Mouse (Mus musculus) ES-Bruce4 (cell line): Measurements from ENCODE around the gene Ammecr1. TPM values are rescaled to one million over a fixed set of nuclear protein-coding genes. Genes with fewer than 3 reads are reported as not detected.

Experiments used
- H3K27ac ChIP-seq: 2 replicates; pipeline ENCODE4 v1.5.1; 2012; ENCODE audit warnings: low read length, inconsistent platforms; ENCODE audit not compliant: insufficient read depth
- H3K27me3 ChIP-seq: 2 replicates; pipeline ENCODE4 v1.6.1; 2012; ENCODE audit warnings: mild to moderate bottlenecking, low read length, inconsistent platforms; ENCODE audit not compliant: control insufficient read depth, poor library complexity, insufficient read depth, severe bottlenecking
- H3K36me3 ChIP-seq: 2 replicates; pipeline ENCODE4 v1.6.1; 2012; ENCODE audit warnings: inconsistent platforms, mild to moderate bottlenecking, low read length, moderate library complexity; ENCODE audit not compliant: control insufficient read depth, poor library complexity, insufficient read depth, severe bottlenecking
- H3K4me1 ChIP-seq: one replicate; pipeline ENCODE4 v1.8.1; 2011; ENCODE audit warnings: low read length; ENCODE audit not compliant: control insufficient read depth, insufficient read depth
- H3K4me3 ChIP-seq: 2 replicates; pipeline ENCODE4 v1.5.1; 2011; ENCODE audit warnings: low read depth, mild to moderate bottlenecking, low read length
- H3K9ac ChIP-seq: 2 replicates; pipeline ENCODE4 v1.6.1; 2012; ENCODE audit warnings: low read depth, mild to moderate bottlenecking, inconsistent platforms; ENCODE audit not compliant: poor library complexity, severe bottlenecking
- H3K9me3 ChIP-seq: replicated peaks from 2 replicates; pipeline ENCODE4 v1.6.1; 2012; ENCODE audit warnings: mild to moderate bottlenecking, low read length, inconsistent platforms; ENCODE audit not compliant: control insufficient read depth, poor library complexity, insufficient read depth, severe bottlenecking
- CTCF ChIP-seq: IDR thresholded peaks from one replicate; pipeline ENCODE4 v1.8.1; 2011; ENCODE audit warnings: low read depth, low read length
- EP300 ChIP-seq: IDR thresholded peaks from 2 replicates; pipeline ENCODE4 v1.6.1; 2011; ENCODE audit warnings: low read depth, low read length; ENCODE audit not compliant: insufficient read depth
- POLR2A ChIP-seq: IDR thresholded peaks from one replicate; pipeline ENCODE4 v1.8.1; 2011; ENCODE audit warnings: low read length; ENCODE audit not compliant: insufficient read depth
- polyA plus RNA-seq: library from polyadenylated mRNA; stranded (reverse); fragments of >200 nt; gene quantifications from 2 replicates; pipeline ENCODE4 v1.2.4, GENCODE M21; 2011; ENCODE audit warnings: low read depth; ENCODE audit not compliant: missing spikeins, insufficient read depth, insufficient read length

Gene Ammecr1
- polyA plus RNA-seq, 1 experiment, result 16.4 TPM

- TF ChIP-seq EP300 (no peak), CTCF (no peak), POLR2A (no peak)
- no peaks in the 10 kb centered on the region for H3K27me3 ChIP-seq
- no peak overlapping the region for H3K4me3 ChIP-seq
- no peak overlapping the region for H3K9ac ChIP-seq
- H3K9me3 ChIP-seq, result no peaks in the 10 kb centered on the region
- no peak overlapping the region for H3K27ac ChIP-seq
- no peaks in the 10 kb centered on the region for H3K36me3 ChIP-seq
- H3K4me1 ChIP-seq, result no peaks in the 10 kb centered on the region
Measured at GRCm38 (mm10) chrX:142836399-142836798, 130.1 kb downstream of the Ammecr1 start.

GRCm38 (mm10) chrX:142834807-142835206, 131.7 kb downstream of the Ammecr1 start:
- no peaks in the 10 kb centered on the region for H3K36me3 ChIP-seq
- no peak overlapping the region for H3K9ac ChIP-seq
- no peaks in the 10 kb centered on the region for H3K27me3 ChIP-seq
- H3K9me3 ChIP-seq, result no peaks in the 10 kb centered on the region
- no peak overlapping the region for H3K27ac ChIP-seq
- TF ChIP-seq EP300 (no peak), POLR2A (no peak), CTCF (no peak)
- no peak overlapping the region for H3K4me3 ChIP-seq
- H3K4me1 ChIP-seq, result no peaks in the 10 kb centered on the region

- Histone ChIP-seq H3K4me1 (no peaks in the 10 kb centered on the region), H3K27ac (no peak overlapping the region), H3K36me3 (no peaks in the 10 kb centered on the region), H3K27me3 (no peaks in the 10 kb centered on the region), H3K9ac (no peak overlapping the region), H3K9me3 (no peaks in the 10 kb centered on the region), H3K4me3 (no peak overlapping the region)
- TF ChIP-seq EP300, result no peak
- TF ChIP-seq CTCF, result no peak
- no peak for TF ChIP-seq POLR2A
Measured at GRCm38 (mm10) chrX:142833164-142833796, 133.2 kb downstream of the Ammecr1 start.

- TF ChIP-seq POLR2A, result no peak
- no peak for TF ChIP-seq EP300
- TF ChIP-seq CTCF, result no peak
- Histone ChIP-seq H3K36me3 (no peaks in the 10 kb centered on the region), H3K27ac (no peak overlapping the region), H3K9ac (no peak overlapping the region), H3K4me3 (no peak overlapping the region), H3K4me1 (no peaks in the 10 kb centered on the region), H3K9me3 (no peaks in the 10 kb centered on the region), H3K27me3 (no peaks in the 10 kb centered on the region)
Measured at GRCm38 (mm10) chrX:142832221-142832620, 134.3 kb downstream of the Ammecr1 start.

GRCm38 (mm10) chrX:142830572-142830971, 136.0 kb downstream of the Ammecr1 start:
- Histone ChIP-seq H3K4me3 (no peak overlapping the region), H3K27me3 (no peaks in the 10 kb centered on the region), H3K9me3 (no peaks in the 10 kb centered on the region), H3K4me1 (no peaks in the 10 kb centered on the region), H3K9ac (no peak overlapping the region), H3K36me3 (no peaks in the 10 kb centered on the region), H3K27ac (no peak overlapping the region)
- TF ChIP-seq EP300, result no peak
- TF ChIP-seq CTCF, result no peak
- TF ChIP-seq POLR2A, result no peak

- Histone ChIP-seq H3K9me3 (no peaks in the 10 kb centered on the region), H3K9ac (no peak overlapping the region), H3K36me3 (no peaks in the 10 kb centered on the region), H3K27me3 (no peaks in the 10 kb centered on the region), H3K27ac (no peak overlapping the region), H3K4me1 (no peaks in the 10 kb centered on the region), H3K4me3 (no peak overlapping the region)
- TF ChIP-seq POLR2A (no peak), EP300 (no peak), CTCF (no peak)
Measured at GRCm38 (mm10) chrX:142829866-142830470, 136.6 kb downstream of the Ammecr1 start.
